Mouse (Mus musculus) urinary bladder, postnatal 25 days (tissue): Measurements from ENCODE around the gene Hsd11b1.
A peak's percentile ranks its signal among the peaks of the same experiment; 100 is the strongest.

Experiments
- DNase-seq: peaks from one replicate; pipeline ENCODE4 v3.0.0; 2022; ENCODE audit warnings: low spot score

The Hsd11b1 gene

GRCm38 (mm10) chr1:193200640-193201382, 63.1 kb downstream of the Hsd11b1 start:
- no peak for DNase-seq

- no peak for DNase-seq
These were observed 65.6 kb downstream of the Hsd11b1 start for GRCm38 (mm10) chr1:193198312-193198711.

- DNase-seq, result no peak
These were observed 66.2 kb downstream of the Hsd11b1 start for GRCm38 (mm10) chr1:193197494-193198205.

GRCm38 (mm10) chr1:193195169-193195810, 68.6 kb downstream of the Hsd11b1 start:
- DNase-seq, result no peak

GRCm38 (mm10) chr1:193194416-193195140, 69.3 kb downstream of the Hsd11b1 start:
- DNase-seq, result no peak

GRCm38 (mm10) chr1:193191675-193192283, 72.1 kb downstream of the Hsd11b1 start:
- no peak for DNase-seq

GRCm38 (mm10) chr1:193189771-193190170, 74.1 kb downstream of the Hsd11b1 start:
- no peak for DNase-seq

GRCm38 (mm10) chr1:193189151-193189621, 74.7 kb downstream of the Hsd11b1 start:
- no peak for DNase-seq

- DNase-seq, result no peak
These were observed 75.6 kb downstream of the Hsd11b1 start for GRCm38 (mm10) chr1:193188257-193188656.

- no peak for DNase-seq
These were observed 82.8 kb downstream of the Hsd11b1 start for GRCm38 (mm10) chr1:193181104-193181503.

GRCm38 (mm10) chr1:193174143-193174733, 89.6 kb downstream of the Hsd11b1 start:
- no peak for DNase-seq

GRCm38 (mm10) chr1:193173810-193174129, 90.1 kb downstream of the Hsd11b1 start:
- no peak for DNase-seq

GRCm38 (mm10) chr1:193172991-193173809, 90.7 kb downstream of the Hsd11b1 start:
- peak; percentile 93 for DNase-seq
